Mouse (Mus musculus) CH12F3 (cell line): Measurements from ENCODE around the gene Apba1.

ENCODE experiments used
- in situ Hi-C: fragments of 300-500 bp; cut with MboI; formaldehyde crosslinking; loops from 2 replicates; pipeline ENCODE4 v1.14.3; 2020; ENCODE audit warnings: low sequenced_read_pairs

The Apba1 gene

GRCm38 (mm10) chr19:23967156-23967555, 208.5 kb downstream of the Apba1 start:
- in situ Hi-C loops = no loop called here

- in situ Hi-C loops = no loop called here
These were observed 209.6 kb downstream of the Apba1 start for GRCm38 (mm10) chr19:23968125-23968861.

GRCm38 (mm10) chr19:23968862-23969225, 210.2 kb downstream of the Apba1 start:
- in situ Hi-C loops = no loop called here

DNA sequence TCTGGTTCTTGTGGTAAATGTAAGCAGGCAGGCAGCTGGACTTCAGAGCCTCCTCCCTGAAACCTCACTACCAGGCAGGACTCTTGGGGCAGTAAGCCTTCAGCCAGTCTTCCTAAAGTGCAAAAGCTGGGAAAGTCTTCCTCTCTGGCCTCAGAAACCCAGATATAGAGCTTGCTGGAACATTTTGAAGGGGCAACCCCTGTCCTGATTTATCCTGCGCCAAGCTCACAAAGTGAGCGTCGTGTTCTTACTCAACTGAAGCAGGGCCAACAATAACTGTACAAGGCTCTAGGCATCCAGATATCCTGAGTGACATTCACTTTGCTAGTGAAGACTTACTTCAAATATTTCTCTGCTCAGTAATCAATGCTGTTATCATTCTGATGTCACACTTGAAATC, 211.7 kb downstream of the Apba1 start:
- in situ Hi-C loops = no loop called here

- in situ Hi-C loops = no loop called here
These were observed 212.7 kb downstream of the Apba1 start for GRCm38 (mm10) chr19:23971391-23971790.

GRCm38 (mm10) chr19:23972881-23973649, 214.4 kb downstream of the Apba1 start:
- in situ Hi-C loops = no loop called here

GRCm38 (mm10) chr19:23977901-23978443, 219.3 kb downstream of the Apba1 start:
- in situ Hi-C loops = no loop called here

DNA sequence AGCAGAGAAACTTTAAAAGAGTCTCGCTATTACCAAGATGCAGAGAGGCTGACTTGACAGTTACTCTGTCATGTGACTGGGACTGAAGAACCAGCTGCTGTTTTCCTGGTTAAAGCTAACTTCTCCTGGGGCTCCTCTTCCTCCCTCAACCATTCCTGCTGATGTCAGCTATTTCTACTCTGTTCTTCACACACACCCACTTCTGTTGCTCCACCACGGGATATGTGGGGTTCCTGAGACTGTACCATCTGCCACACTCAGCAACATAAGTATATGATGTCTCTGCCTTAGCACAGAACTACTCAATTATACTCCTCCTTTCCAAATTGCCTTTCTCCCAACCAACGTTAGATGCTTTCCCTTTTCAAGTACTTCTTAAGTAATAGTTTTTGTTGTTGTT, 221.9 kb downstream of the Apba1 start:
- in situ Hi-C loops = no loop called here

- in situ Hi-C loops = no loop called here
These were observed 225.5 kb downstream of the Apba1 start for GRCm38 (mm10) chr19:23984186-23984585.

- in situ Hi-C loops = no loop called here
These were observed 228.6 kb downstream of the Apba1 start for GRCm38 (mm10) chr19:23987291-23987690.

DNA sequence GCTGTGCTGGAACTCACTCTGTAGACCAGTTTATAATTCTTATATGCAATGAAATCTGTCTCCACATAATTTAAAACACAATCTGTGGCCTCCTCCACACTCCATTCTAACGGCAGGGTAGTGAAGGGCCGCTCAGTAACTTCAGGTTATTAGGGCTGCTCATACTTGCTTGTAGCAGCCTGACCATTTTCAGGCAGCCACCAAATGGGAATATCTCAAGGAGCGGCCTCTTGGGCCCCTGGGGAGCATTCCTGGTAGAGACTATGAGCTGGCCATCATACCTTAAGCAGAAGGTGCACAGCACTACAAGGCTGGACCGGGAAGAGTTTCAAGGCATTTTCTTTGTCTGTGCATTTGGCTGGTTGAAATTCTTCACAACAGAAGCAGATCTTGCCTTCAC, 229.5 kb downstream of the Apba1 start:
- in situ Hi-C loops = no loop called here

DNA sequence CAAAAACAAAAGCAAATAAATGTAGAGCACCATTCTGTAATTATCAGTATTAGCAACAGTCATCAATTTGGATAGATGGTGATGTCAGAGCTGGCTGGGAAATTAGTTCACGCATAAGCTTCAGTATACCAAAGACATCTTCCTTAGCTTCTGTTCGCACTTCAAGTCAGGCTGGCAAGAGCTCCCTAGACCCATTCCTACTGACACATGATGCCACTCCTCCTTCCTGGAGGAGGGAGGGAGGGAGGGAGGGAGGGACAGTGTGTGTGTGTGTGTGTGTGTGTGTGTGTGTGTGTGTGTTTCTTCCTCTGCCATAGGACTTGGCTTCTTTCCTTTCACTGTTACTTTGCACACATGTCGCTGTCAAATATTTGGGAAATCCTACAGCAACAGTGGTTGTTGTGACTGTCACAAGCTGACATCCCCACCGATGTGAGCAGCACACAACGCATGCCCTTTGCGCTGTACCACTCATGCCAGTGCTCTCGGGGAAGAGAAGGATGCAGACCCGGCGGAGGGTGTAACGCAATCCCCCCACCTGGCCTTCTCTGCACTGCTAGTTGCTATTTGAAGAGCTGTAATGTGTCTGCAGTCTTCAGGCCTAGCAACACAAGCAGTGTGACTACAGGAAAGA, 237.2 kb downstream of the Apba1 start:
- in situ Hi-C loops = no loop called here
